Mouse (Mus musculus) v-Abl transformed pro-B cells (cell line): ENCODE results near the gene Pilrb1.
"Not testable (repeated sequence)": the region's sequence is repeated elsewhere in the genome, so short reads cannot be mapped to it uniquely, and the experiment has no call there.

ENCODE experiments used
- in situ Hi-C, 2 experiments: fragments of 400-800 bp; cut with MboI; formaldehyde crosslinking; loops; one replicate each; pipeline ENCODE4 v1.15.1; 2025; ENCODE audit not compliant: unreplicated experiment in 2 of 2

The Pilrb1 gene

GRCm38 (mm10) chr5:137857960-137858710, at the start of gene Pilrb1:
Pilrb1 (minus strand) TSS chr5:137858106.
- in situ Hi-C loops: not testable (repeated sequence)

DNA sequence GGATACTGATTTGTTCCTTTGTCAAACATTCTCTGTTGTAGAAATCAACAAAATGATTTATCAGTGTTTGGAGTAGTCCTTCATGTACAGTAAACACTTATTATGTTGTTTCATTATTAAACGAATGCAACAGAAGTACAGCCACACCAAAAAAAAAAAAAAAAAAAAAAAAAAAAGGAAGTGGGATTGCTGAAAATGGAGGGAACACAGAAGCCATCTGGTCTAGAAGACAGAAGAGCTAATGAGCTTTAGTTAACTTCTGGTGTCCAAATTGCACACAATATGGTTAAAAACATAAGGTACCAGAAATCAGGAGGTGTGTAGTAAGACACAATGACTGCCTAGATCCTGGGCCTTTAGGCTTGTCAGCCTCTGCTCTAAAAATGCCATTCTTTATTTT, 39.9 kb upstream of the Pilrb1 start:
- in situ Hi-C loops: loop anchor here in 1 of 2 experiments (25.0 kb wide), 1 partner anchor 764 kb away; no protein-coding TSS in a partner anchor

DNA sequence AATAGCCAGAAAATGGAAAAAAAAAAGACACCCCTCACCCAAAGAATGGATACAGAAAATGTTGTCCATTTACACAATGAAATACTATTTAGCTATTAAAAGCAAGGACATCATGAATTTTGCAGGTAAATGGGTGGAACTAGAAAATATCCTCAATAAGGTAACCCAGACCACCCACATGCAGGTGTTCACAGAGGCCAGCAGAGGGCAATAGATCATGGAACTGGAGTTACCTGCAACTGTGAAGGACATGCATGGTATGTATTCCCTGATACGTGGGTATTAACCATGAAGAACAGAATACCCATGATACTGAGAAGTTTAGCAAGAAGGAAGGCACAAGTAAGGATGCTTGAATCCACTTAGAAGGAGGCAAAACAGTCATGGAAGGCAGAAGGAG, 35.0 kb upstream of the Pilrb1 start:
- in situ Hi-C loops: loop anchor here in 1 of 2 experiments (5.0 to 25.0 kb wide), 2 partner anchors 329 to 769 kb away; no protein-coding TSS in a partner anchor

DNA sequence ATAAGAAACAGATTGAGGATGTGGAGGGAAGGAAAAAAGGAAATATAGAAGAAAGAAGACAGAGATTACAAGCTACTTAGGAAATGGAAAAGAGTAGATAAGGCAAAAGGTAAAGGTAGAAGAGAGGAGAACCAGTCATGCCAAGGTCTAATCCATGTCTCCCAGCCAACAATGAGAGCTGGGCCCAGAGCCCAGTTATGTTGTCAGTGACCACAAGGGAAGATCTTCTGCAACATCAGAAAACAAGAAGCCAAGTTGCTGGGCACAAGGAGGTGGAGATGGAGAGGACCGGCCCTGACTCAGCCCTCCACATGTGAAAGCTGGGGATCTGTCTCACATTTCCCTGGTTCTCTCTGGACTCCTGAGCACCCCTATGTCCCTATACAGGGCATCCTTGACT, 29.8 kb upstream of the Pilrb1 start:
- in situ Hi-C loops: loop anchor here in 1 of 2 experiments (5.0 to 25.0 kb wide), 2 partner anchors 250 to 775 kb away; no protein-coding TSS in a partner anchor

DNA sequence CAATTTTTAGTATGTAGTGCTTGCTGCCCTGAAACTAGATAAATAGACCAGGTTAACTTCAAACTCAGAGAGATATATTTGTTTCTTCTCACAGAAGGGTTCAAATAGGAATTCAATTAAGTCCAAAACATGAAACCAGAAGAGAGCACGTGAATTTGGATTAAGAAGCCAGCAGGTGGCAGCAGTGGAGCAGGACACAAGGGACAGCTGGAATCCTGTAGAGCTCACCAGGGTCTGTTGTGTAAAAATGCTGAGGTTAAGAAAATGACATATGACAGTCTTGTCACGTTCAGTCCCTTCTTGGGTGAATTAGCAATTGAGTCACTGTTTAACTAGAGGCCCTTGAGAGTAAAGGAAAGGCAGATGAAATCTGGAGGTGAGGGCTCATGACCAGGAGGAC, 28.0 kb upstream of the Pilrb1 start:
- in situ Hi-C loops: loop anchor here in 1 of 2 experiments (5.0 to 25.0 kb wide), 2 partner anchors 251 to 776 kb away; no protein-coding TSS in a partner anchor

- in situ Hi-C loops: loop anchor here in 1 of 2 experiments (25.0 kb wide), 1 partner anchor 779 kb away; no protein-coding TSS in a partner anchor
Observed at GRCm38 (mm10) chr5:137883345-137883744, 25.4 kb upstream of the Pilrb1 start.

DNA sequence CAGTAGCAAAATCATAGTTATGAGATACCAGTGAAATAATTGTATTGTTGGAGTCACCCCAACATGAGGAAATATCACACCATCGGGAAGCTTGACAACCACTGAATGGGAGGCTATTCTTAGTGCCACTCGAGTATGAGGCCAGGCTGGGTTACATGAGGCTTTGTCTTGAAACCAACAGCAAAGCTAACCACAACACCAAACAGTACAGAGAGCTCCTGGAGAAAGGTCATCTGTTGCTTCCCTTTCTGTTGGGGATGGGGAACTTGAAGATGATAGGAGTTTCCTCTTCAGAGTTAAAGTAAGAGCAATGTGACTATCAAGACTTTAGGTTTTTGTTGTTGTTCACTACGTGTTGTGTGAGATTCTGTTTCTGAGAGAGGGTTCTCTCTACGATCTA, 25.0 kb upstream of the Pilrb1 start:
- in situ Hi-C loops: loop anchor here in 1 of 2 experiments (25.0 kb wide), 1 partner anchor 779 kb away; no protein-coding TSS in a partner anchor

GRCm38 (mm10) chr5:137877860-137878259, 20.0 kb upstream of the Pilrb1 start:
- in situ Hi-C loops: loop anchor here (5.0 to 25.0 kb wide), 4 partner anchors 86 to 784 kb away; no protein-coding TSS in a partner anchor

GRCm38 (mm10) chr5:137875054-137875453, 17.1 kb upstream of the Pilrb1 start:
- in situ Hi-C loops: loop anchor here (5.0 to 25.0 kb wide), 4 partner anchors 83 to 787 kb away; no protein-coding TSS in a partner anchor

DNA sequence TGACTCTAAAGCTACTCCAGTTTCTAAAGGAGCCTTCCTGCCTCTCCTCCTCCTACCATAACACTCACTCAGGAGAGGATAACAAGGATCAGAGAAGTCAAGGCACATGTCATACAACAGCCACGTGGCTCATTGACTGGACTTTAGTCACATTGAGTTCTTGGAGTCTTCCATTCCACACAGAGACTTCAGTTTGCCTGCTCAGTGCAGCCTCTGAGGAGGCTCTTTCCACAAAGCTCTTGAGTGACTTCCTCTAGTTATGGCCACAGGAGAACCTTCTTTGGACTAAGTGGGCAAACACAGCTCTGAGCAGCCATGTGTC, 14.4 kb upstream of the Pilrb1 start:
- in situ Hi-C loops: loop anchor here in 1 of 2 experiments (10.0 kb wide), 1 partner anchor 218 kb away; no protein-coding TSS in a partner anchor

- in situ Hi-C loops: loop anchor here in 1 of 2 experiments (10.0 kb wide), 1 partner anchor 217 kb away; no protein-coding TSS in a partner anchor
Observed at GRCm38 (mm10) chr5:137871644-137872380, 13.9 kb upstream of the Pilrb1 start, which contains the start of gene Pilrb2. Pilrb2 (minus strand) TSS chr5:137871815.

- in situ Hi-C loops: not testable (repeated sequence)
Observed at GRCm38 (mm10) chr5:137868600-137868999, 10.7 kb upstream of the Pilrb1 start.

DNA sequence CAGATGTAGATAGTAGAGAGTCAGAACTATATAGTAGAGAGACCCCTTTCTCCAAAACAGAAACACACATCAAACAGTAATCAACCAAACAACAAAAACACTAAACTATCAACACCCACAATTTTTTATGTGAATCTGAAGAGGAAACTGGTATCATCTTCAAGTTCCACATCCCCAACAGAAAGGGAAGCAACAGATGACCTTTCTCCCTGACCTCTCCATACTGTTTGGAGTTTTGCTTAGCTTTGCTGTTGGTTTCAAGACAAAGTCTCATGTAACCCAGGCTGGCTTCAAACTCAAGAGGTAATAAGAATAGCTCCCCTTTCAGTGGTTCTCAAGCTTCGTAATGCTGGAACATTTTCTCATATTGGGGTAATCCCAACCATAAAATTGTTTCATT, 6.1 kb upstream of the Pilrb1 start:
- in situ Hi-C loops: not testable (repeated sequence)

- in situ Hi-C loops: not testable (repeated sequence)
Observed at GRCm38 (mm10) chr5:137856870-137857269, 1.0 kb downstream of the Pilrb1 start.

- in situ Hi-C loops: not testable (repeated sequence)
Observed at GRCm38 (mm10) chr5:137854907-137855306, 3.0 kb downstream of the Pilrb1 start.

DNA sequence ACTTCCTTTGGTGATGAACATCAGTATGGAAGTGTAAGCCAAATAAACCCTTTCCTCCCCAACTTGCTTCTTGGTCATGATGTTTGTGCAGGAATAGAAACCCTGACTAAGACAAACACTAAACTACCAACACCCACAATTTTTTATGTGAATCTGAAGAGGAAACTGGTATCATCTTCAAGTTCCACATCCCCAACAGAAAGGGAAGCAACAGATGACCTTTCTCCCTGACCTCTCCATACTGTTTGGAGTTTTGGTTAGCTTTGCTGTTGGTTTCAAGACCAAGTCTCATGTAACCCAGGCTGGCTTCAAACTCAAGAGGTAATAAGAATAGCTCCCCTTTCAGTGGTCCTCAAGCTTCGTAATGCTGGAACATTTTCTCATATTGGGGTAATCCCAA, 7.6 kb downstream of the Pilrb1 start:
- in situ Hi-C loops: not testable (repeated sequence)

- in situ Hi-C loops: not testable (repeated sequence)
Observed at GRCm38 (mm10) chr5:137837110-137837509, 20.8 kb downstream of the Pilrb1 start.

DNA sequence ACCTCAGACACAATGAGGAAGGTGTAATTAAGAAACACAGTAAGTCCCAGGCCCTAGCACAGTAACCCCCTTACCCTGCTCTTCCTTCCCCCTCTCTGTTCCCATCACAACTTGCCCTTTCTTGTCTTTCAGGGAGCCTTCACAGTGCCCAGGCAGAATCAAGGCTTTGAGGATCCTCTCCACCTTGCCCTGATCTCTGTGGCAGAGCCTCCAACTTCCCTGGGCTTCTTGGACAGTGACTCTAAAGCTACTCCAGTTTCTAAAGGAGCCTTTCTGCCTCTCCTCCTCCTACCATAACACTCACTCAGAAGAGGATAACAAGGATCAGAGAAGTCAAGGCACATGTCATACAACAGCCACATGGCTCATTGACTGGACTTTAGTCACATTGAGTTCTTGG, 21.3 kb downstream of the Pilrb1 start:
- in situ Hi-C loops: no loop called here

DNA sequence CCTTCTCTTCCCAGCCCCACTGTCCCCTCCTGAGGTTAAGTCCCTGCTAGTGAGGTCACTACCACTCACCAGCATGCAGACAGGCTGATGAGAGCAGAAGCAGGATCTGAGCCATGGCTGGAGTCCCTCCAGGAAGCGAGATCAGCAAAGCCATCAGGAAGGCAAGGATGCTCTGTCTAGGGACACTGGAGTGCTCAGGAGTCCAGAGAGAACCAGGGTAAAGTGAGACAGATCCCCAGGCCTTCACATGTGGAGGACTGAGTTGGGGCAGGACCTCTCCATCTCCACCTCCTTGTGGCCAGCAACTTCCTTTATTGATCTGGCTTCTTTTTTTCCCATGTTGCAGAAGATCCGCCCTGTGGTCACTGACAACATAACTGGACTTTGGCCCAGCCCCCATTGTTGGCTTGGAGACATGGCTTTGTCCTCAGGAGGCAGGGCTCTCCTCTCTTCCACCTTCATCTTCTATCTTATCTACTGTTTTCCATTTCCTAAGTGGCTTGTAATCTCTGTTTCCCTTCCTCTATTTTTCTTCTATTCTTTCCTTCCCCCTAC, 21.9 kb downstream of the Pilrb1 start, which contains the start of gene Pilra:
TSS of gene Pilra (minus strand) at position 316 of the 555 bp plus-strand sequence.
- in situ Hi-C loops: not testable (repeated sequence)

DNA sequence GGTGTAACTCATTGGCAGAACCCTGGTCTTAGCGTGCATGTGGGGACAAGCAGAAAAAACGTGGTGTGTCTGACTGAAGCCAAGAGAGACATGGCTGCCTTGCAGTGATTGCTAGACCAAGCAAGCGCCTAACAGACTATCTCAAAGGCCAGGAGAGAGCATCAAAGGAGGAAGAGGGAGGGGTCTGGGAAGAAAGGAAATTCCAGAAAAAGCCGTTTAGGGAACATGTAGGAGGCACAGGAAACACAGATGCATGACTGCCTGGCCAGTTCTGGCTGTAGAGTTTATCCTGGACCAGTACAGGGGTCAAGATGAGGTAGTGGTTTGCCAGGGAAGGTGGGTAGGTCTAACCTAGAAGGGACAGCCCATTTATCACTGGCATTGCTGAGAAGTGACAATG, 24.4 kb downstream of the Pilrb1 start:
- in situ Hi-C loops: no loop called here

DNA sequence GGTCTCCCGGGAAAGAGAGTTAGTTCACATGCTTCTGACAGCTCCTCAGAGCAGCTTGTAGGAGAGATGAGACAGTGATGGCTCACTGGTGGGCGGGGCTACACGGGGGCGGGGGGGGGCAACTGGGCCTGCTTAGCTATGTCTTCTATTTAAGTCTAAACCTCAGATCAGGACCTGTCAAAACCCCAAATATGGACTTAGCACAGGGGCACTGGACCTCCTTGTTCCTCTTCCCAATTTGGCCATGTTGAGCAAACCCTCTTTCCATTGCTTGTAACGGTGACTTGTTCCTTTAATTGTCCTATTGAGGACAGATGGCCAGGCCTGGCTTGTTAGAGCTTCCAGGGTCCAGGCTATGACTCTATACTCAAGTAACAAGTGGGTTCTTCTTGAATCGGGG, 26.4 kb downstream of the Pilrb1 start:
- in situ Hi-C loops: no loop called here
